Mouse (Mus musculus): ENCODE data around the gene Ddi2. TPM values are rescaled to one million over a fixed set of nuclear protein-coding genes. Genes with fewer than 3 reads are reported as not detected.

Gene Ddi2
- total and polyA plus RNA-seq, 2 experiments from 2014 or later: 11.1 to 20.7 TPM

DNA sequence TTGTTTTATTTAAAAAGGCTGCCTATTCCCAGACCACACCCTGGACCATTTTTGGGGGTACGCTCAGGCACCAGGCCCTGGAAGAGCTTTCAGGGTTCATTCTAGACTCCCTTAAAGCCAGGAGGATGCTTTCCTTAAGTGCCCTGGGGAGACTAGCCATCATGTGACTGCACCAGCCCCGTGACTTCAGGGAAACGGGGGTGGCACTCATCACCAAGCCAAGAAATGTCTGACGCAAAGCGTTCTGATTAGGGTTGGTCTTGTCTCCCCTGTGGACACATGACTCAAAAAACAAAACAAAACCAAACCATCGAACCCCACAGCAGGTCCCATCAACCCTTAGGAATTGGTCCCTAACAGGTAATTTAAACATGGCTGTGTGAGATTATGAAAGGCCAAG, 71.9 kb downstream of the Ddi2 start:
- Histone ChIP-seq H3K36me3 (ENCODE audit: insufficient read depth) (peaks cover 18% of the 10 kb centered on the region), H3K9ac (no peak overlapping the region), H3K27ac (ENCODE audit: low read depth, low read length) (no peak overlapping the region), H3K9me3 (ENCODE audit: low read length) (no peaks in the 10 kb centered on the region), H3K4me3 (ENCODE audit: low read depth, low read length) (no peak overlapping the region), H3K4me1 (ENCODE audit: insufficient read depth) (no peaks in the 10 kb centered on the region), H3K27me3 (ENCODE audit: insufficient read depth, low read length) (no peaks in the 10 kb centered on the region), H3K4me2 (ENCODE audit: low read depth) (no peak overlapping the region)
- 91% methylated on average over 6 of the region's 6 CpGs for whole genome bisulfite sequencing
- no peak for TF ChIP-seq CTCF (IDR thresholded peaks at IDR 0.05; ENCODE audit: low read depth)
- DNase-seq (no peak), ATAC-seq (no peak)

DNA sequence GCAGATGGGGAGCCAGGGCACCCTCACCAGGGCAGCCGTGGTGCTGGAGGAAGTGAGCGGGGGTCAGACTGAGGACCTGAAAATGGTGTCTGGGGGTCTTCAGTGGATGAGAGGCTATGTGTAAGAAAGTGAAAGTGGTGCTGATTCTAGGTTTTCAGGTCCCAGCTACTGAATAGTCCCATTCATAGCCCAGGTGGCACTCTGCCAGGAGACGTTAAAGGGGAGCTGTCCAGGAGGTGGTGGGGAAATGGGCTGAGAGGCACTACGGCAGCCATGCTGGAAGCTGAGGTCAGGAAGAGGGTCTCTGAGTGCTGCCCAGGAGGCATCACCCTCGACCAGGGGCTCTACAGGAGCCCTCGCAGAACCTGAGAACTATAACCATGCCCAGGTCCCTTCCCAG, 74.0 kb downstream of the Ddi2 start:
- no peak overlapping the region for H3K27ac ChIP-seq (ENCODE audit: low read depth, low read length)

DNA sequence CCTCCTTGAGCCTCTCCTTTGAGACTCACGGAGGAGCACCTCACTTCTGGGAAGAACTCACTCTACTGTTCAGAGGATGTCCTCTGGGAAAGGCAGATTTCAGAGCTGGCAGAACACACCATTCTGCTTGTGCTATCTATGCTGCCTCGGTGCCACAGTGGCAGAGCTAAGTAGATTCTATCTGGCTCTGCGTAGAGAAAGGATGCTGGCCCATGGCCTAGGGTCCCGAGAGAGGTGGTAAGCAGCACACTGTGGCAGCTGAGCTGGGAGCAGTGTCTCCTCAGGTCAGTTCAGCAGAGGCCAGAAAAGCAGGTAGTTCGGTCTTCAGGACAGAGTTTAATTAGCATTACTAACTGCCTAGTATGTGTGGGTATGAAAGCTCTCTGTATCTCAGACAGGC, 75.0 kb downstream of the Ddi2 start:
- H3K9me3 ChIP-seq (ENCODE audit: low read length): no peaks in the 10 kb centered on the region
- no peak overlapping the region for H3K4me3 ChIP-seq (ENCODE audit: low read depth, low read length)
- TF ChIP-seq CTCF (IDR thresholded peaks at IDR 0.05; ENCODE audit: low read depth): no peak
- H3K27me3 ChIP-seq (ENCODE audit: insufficient read depth, low read length): no peaks in the 10 kb centered on the region
- H3K4me1 ChIP-seq (ENCODE audit: insufficient read depth): no peaks in the 10 kb centered on the region
- no peak overlapping the region for H3K4me2 ChIP-seq (ENCODE audit: low read depth)
- H3K9ac ChIP-seq: no peak overlapping the region
- no peak overlapping the region for H3K27ac ChIP-seq (ENCODE audit: low read depth, low read length)
- DNase-seq: no peak
- no peak for ATAC-seq
- H3K36me3 ChIP-seq (ENCODE audit: insufficient read depth): peaks cover 13% of the 10 kb centered on the region
- 84% methylated on average over 5 of the region's 5 CpGs for WGBS

More for the DNA sequence above, 74.0 kb downstream of the Ddi2 start:
- Histone ChIP-seq H3K9me3 (ENCODE audit: low read length) (no peaks in the 10 kb centered on the region), H3K4me1 (ENCODE audit: insufficient read depth) (no peaks in the 10 kb centered on the region), H3K36me3 (ENCODE audit: insufficient read depth) (peaks cover 18% of the 10 kb centered on the region), H3K27me3 (ENCODE audit: insufficient read depth, low read length) (no peaks in the 10 kb centered on the region), H3K4me2 (ENCODE audit: low read depth) (no peak overlapping the region), H3K4me3 (ENCODE audit: low read depth, low read length) (no peak overlapping the region), H3K9ac (no peak overlapping the region)
- TF ChIP-seq CTCF (IDR thresholded peaks at IDR 0.05; ENCODE audit: low read depth): no peak
- DNase-seq (peak; percentile 62), ATAC-seq (peak; percentile 43; the same call in 1 of the 2 replicates)
- WGBS: 43% methylated on average over 6 of the region's 6 CpGs

GRCm38 (mm10) chr4:141647187-141647586, 76.0 kb downstream of the Ddi2 start:
- no peak for DNase-seq
- no peak overlapping the region for H3K9ac ChIP-seq
- 99% methylated on average over 3 of the region's 3 CpGs for WGBS

DNA sequence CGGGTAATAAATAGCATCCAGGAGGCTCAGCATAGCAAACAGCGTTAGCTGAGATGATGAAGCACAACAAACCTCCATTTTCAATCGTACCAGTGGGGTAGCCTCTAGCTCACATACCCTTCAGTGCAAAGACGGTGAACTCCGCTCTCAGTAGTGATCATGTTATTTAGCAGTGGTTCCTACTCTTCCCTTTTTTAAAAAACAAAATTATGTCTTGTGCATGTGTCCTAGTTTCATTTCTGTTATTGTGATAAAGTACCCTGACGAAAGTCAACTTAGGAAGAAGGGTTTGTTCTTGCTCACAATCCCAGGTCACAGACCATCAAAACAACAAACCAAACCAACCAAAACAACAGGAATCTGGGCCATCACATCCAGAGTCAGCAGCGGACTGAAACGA, 77.2 kb downstream of the Ddi2 start:
- no peak for ATAC-seq
- H3K27me3 ChIP-seq (ENCODE audit: insufficient read depth, low read length): no peaks in the 10 kb centered on the region
- no peak overlapping the region for H3K4me2 ChIP-seq (ENCODE audit: low read depth)
- no peak overlapping the region for H3K9ac ChIP-seq
- H3K36me3 ChIP-seq (ENCODE audit: insufficient read depth): peaks cover 16% of the 10 kb centered on the region
- H3K4me1 ChIP-seq (ENCODE audit: insufficient read depth): no peaks in the 10 kb centered on the region
- no peak for TF ChIP-seq CTCF (IDR thresholded peaks at IDR 0.05; ENCODE audit: low read depth)
- WGBS: 96% methylated on average over 8 of the region's 8 CpGs
- no peak overlapping the region for H3K27ac ChIP-seq (ENCODE audit: low read depth, low read length)
- H3K4me3 ChIP-seq (ENCODE audit: low read depth, low read length): no peak overlapping the region
- H3K9me3 ChIP-seq (ENCODE audit: low read length): no peaks in the 10 kb centered on the region
- no peak for DNase-seq

More at GRCm38 (mm10) chr4:141647187-141647586, 76.0 kb downstream of the Ddi2 start:
- no peak overlapping the region for H3K4me2 ChIP-seq (ENCODE audit: low read depth)
- ATAC-seq: no peak
- H3K27ac ChIP-seq (ENCODE audit: low read depth, low read length): no peak overlapping the region
- no peaks in the 10 kb centered on the region for H3K27me3 ChIP-seq (ENCODE audit: insufficient read depth, low read length)
- TF ChIP-seq CTCF (IDR thresholded peaks at IDR 0.05; ENCODE audit: low read depth): no peak
- H3K9me3 ChIP-seq (ENCODE audit: low read length): no peaks in the 10 kb centered on the region
- H3K4me1 ChIP-seq (ENCODE audit: insufficient read depth): no peaks in the 10 kb centered on the region
- no peak overlapping the region for H3K4me3 ChIP-seq (ENCODE audit: low read depth, low read length)
- H3K36me3 ChIP-seq (ENCODE audit: insufficient read depth): peaks cover 14% of the 10 kb centered on the region

- no peak for TF ChIP-seq CTCF (IDR thresholded peaks at IDR 0.05; ENCODE audit: low read depth)
- ATAC-seq (peak; percentile 70), DNase-seq (peak; percentile 66)
- Histone ChIP-seq H3K9me3 (ENCODE audit: low read length) (no peaks in the 10 kb centered on the region), H3K4me2 (ENCODE audit: low read depth) (no peak overlapping the region), H3K36me3 (ENCODE audit: insufficient read depth) (peaks cover 35% of the 10 kb centered on the region), H3K9ac (no peak overlapping the region), H3K4me1 (ENCODE audit: insufficient read depth) (no peaks in the 10 kb centered on the region), H3K27ac (ENCODE audit: low read depth, low read length) (peak overlapping the region; percentile 66), H3K27me3 (ENCODE audit: insufficient read depth, low read length) (no peaks in the 10 kb centered on the region), H3K4me3 (ENCODE audit: low read depth, low read length) (no peak overlapping the region)
- 21% methylated on average over 7 of the region's 7 CpGs for WGBS
Observed at GRCm38 (mm10) chr4:141643118-141643855, 79.9 kb downstream of the Ddi2 start.

- H3K27ac ChIP-seq (ENCODE audit: low read depth, low read length): no peak overlapping the region
Observed at GRCm38 (mm10) chr4:141641961-141642811, 81.0 kb downstream of the Ddi2 start.

More at GRCm38 (mm10) chr4:141641961-141642811, 81.0 kb downstream of the Ddi2 start:
- Histone ChIP-seq H3K9me3 (ENCODE audit: low read length) (no peaks in the 10 kb centered on the region), H3K4me1 (ENCODE audit: insufficient read depth) (no peaks in the 10 kb centered on the region), H3K27me3 (ENCODE audit: insufficient read depth, low read length) (no peaks in the 10 kb centered on the region), H3K9ac (no peak overlapping the region), H3K4me3 (ENCODE audit: low read depth, low read length) (no peak overlapping the region), H3K36me3 (ENCODE audit: insufficient read depth) (peaks cover 41% of the 10 kb centered on the region), H3K4me2 (ENCODE audit: low read depth) (no peak overlapping the region)
- DNase-seq (no peak), ATAC-seq (no peak)
- no peak for TF ChIP-seq CTCF (IDR thresholded peaks at IDR 0.05; ENCODE audit: low read depth)
- WGBS: 92% methylated on average over 25 of the region's 25 CpGs

Measured in forebrain, postnatal 0 days (tissue).